Mouse (Mus musculus) lung, embryonic 15.5 days (tissue): Measurements from ENCODE around the gene Scamp4. TPM values are rescaled to one million over a fixed set of nuclear protein-coding genes. Genes with fewer than 3 reads are reported as not detected.

Source experiments
- ATAC-seq: fragments of 200-750 bp; cut with Nextera tagmentation; 2 replicates; pipeline ENCODE4 v1.8.0; 2017; ENCODE audit warnings: moderate number of reproducible peaks, borderline replicate concordance; ENCODE audit not compliant: low FRiP score, low TSS enrichment; ENCODE audit errors: extremely low read depth
- H3K27ac ChIP-seq: fragments of 300-500 bp; sonication (generic); 2 replicates; pipeline ENCODE4 v1.5.1; 2015; ENCODE audit warnings: moderate library complexity, mild to moderate bottlenecking, inconsistent platforms
- H3K27me3 ChIP-seq: fragments of 300-500 bp; sonication (generic); 2 replicates; pipeline ENCODE4 v1.6.1; 2015; ENCODE audit warnings: inconsistent platforms
- H3K36me3 ChIP-seq: fragments of 300-500 bp; sonication (generic); 2 replicates; pipeline ENCODE4 v1.6.1; 2015; ENCODE audit warnings: inconsistent platforms
- H3K4me1 ChIP-seq: fragments of 300-500 bp; sonication (generic); 2 replicates; pipeline ENCODE4 v1.6.1; 2015; ENCODE audit warnings: inconsistent platforms
- H3K4me2 ChIP-seq: fragments of 300-500 bp; sonication (generic); 2 replicates; pipeline ENCODE4 v1.6.1; 2015; ENCODE audit warnings: inconsistent platforms, mild to moderate bottlenecking, moderate library complexity
- H3K4me3 ChIP-seq: fragments of 300-500 bp; sonication (generic); 2 replicates; pipeline ENCODE4 v1.5.1; 2015; ENCODE audit warnings: mild to moderate bottlenecking, inconsistent platforms
- H3K9ac ChIP-seq: fragments of 300-500 bp; sonication (generic); 2 replicates; pipeline ENCODE4 v1.6.1; 2015; ENCODE audit warnings: inconsistent platforms
- H3K9me3 ChIP-seq: fragments of 300-500 bp; sonication (generic); 2 replicates; pipeline ENCODE4 v1.6.1; 2016; ENCODE audit warnings: inconsistent platforms
- WGBS: fragments of 180-500 bp; shearing (Covaris S2); methylation state at CpG from one replicate; pipeline ENCODE4 v1.1.7; 2015; 5-methylcytosine and 5-hydroxymethylcytosine counted together
- microRNA-seq: library from miRNA; unstranded; fragments of <30 nt; microRNA quantifications from one replicate; pipeline ENCODE4, GENCODE M21; 2016
- polyA plus RNA-seq: library from polyadenylated mRNA; unstranded; fragments of >200 nt; fragmentation: Nextera tagmentation; extraction: Ambion mirVana; gene quantifications from 2 replicates; pipeline ENCODE4 v1.2.1, GENCODE M21; 2015

Scamp4 gene
- polyA plus RNA-seq, 1 experiment from 2014 or later, result 84.8 TPM

GRCm38 (mm10) chr10:80659213-80659612 is 56.5 kb downstream of the Scamp4 start:
- peak overlapping the region; percentile 44 for H3K4me2 ChIP-seq
- H3K36me3 ChIP-seq, result no peaks in the 10 kb centered on the region
- WGBS, result 13% methylated on average over 10 of the region's 10 CpGs
- H3K27ac ChIP-seq, result peak overlapping the region; percentile 11; the same call in 1 of the 2 replicates
- H3K9me3 ChIP-seq, result no peaks in the 10 kb centered on the region
- H3K9ac ChIP-seq, result no peak overlapping the region
- peak overlapping the region; percentile 25 for H3K4me3 ChIP-seq
- ATAC-seq, result no peak
- H3K27me3 ChIP-seq, result no peaks in the 10 kb centered on the region
- peaks cover 44% of the 10 kb centered on the region for H3K4me1 ChIP-seq

- Histone ChIP-seq H3K4me1 (peaks cover 49% of the 10 kb centered on the region), H3K4me2 (no peak overlapping the region), H3K9ac (no peak overlapping the region; the same call in 1 of the 2 replicates), H3K36me3 (peaks cover 6% of the 10 kb centered on the region), H3K27ac (no peak overlapping the region), H3K4me3 (no peak overlapping the region), H3K27me3 (no peaks in the 10 kb centered on the region), H3K9me3 (no peaks in the 10 kb centered on the region)
- no peak for ATAC-seq
- WGBS, result 31% methylated on average over 5 of the region's 5 CpGs
These were observed 58.5 kb downstream of the Scamp4 start for GRCm38 (mm10) chr10:80661149-80661548.

- H3K9ac ChIP-seq, result no peak overlapping the region
- 22% methylated on average over 5 of the region's 5 CpGs for WGBS
- H3K4me3 ChIP-seq, result no peak overlapping the region
- no peaks in the 10 kb centered on the region for H3K9me3 ChIP-seq
- peaks cover 53% of the 10 kb centered on the region for H3K4me1 ChIP-seq
- H3K36me3 ChIP-seq, result peaks cover 31% of the 10 kb centered on the region
- ATAC-seq, result no peak
- no peaks in the 10 kb centered on the region for H3K27me3 ChIP-seq
- no peak overlapping the region for H3K4me2 ChIP-seq
- peak overlapping the region; percentile 81 for H3K27ac ChIP-seq
These were observed 61.0 kb downstream of the Scamp4 start for GRCm38 (mm10) chr10:80663485-80664196.

- Histone ChIP-seq H3K9ac (0 out of 2 replicates have a peak overlapping the region, but pooled peaks have one; percentile 17), H3K4me3 (0 out of 2 replicates have a peak overlapping the region, but pooled peaks have one; percentile 0), H3K36me3 (peaks cover 39% of the 10 kb centered on the region), H3K4me2 (peak overlapping the region; percentile 37), H3K4me1 (peaks cover 48% of the 10 kb centered on the region), H3K9me3 (no peaks in the 10 kb centered on the region), H3K27me3 (no peaks in the 10 kb centered on the region), H3K27ac (peak overlapping the region; percentile 81)
- ATAC-seq, result peak; percentile 71
- 11% methylated on average over 16 of the region's 16 CpGs for WGBS
These were observed 61.7 kb downstream of the Scamp4 start for GRCm38 (mm10) chr10:80664197-80665015.

- ATAC-seq, result peak; percentile 60; the same call in 1 of the 2 replicates
- no peak overlapping the region for H3K9ac ChIP-seq
- H3K4me1 ChIP-seq, result peaks cover 48% of the 10 kb centered on the region
- H3K27ac ChIP-seq, result peak overlapping the region; percentile 81
- H3K4me3 ChIP-seq, result 0 out of 2 replicates have a peak overlapping the region, but pooled peaks have one; percentile 0
- peaks cover 45% of the 10 kb centered on the region for H3K36me3 ChIP-seq
- H3K9me3 ChIP-seq, result no peaks in the 10 kb centered on the region
- H3K4me2 ChIP-seq, result peak overlapping the region; percentile 37
- 6% methylated on average over 10 of the region's 10 CpGs for WGBS
- no peaks in the 10 kb centered on the region for H3K27me3 ChIP-seq
These were observed 62.3 kb downstream of the Scamp4 start for GRCm38 (mm10) chr10:80665016-80665380.

Small RNA genes lying within 50 kb of the gene (microRNA-seq; reads per million reads assigned to microRNA genes)
- gene Mir6912, result not detected

Other genes starting within 250 kb of the Scamp4 start
- gene Plk5, start 246.4 kb upstream of the Scamp4 start, polyA plus RNA-seq, result 0.74 and 1.0 TPM in 2 replicates
- 7.9 and 9.6 TPM in 2 replicates for gene Mex3d, start 215.2 kb upstream of the Scamp4 start, polyA plus RNA-seq
- gene Mbd3, start 203.3 kb upstream of the Scamp4 start, polyA plus RNA-seq, result 276 and 277 TPM in 2 replicates
- 628 and 681 TPM in 2 replicates for gene Uqcr11, start 196.0 kb upstream of the Scamp4 start, polyA plus RNA-seq
- gene Tcf3, start 169.2 kb upstream of the Scamp4 start, polyA plus RNA-seq, result 122 and 126 TPM in 2 replicates
- not detected in 2 replicates for gene Onecut3, start 108.0 kb upstream of the Scamp4 start, polyA plus RNA-seq
- gene Atp8b3, start 63.7 kb upstream of the Scamp4 start, polyA plus RNA-seq, result 0.05 and 0.16 TPM in 2 replicates
- 25.0 and 25.8 TPM in 2 replicates for gene Rexo1, start 41.3 kb upstream of the Scamp4 start, polyA plus RNA-seq
- gene Klf16, start 25.6 kb upstream of the Scamp4 start, polyA plus RNA-seq, result 10.1 and 10.2 TPM in 2 replicates
- gene Abhd17a, start 12.5 kb upstream of the Scamp4 start, polyA plus RNA-seq, result 122 and 133 TPM in 2 replicates
- 9.1 TPM in 2 replicates for gene Adat3, start within 50 bp of the Scamp4 start, polyA plus RNA-seq
- 3.2 and 5.1 TPM in 2 replicates for gene Gm49322, start 3.1 kb downstream of the Scamp4 start, polyA plus RNA-seq
- 142 and 152 TPM in 2 replicates for gene Csnk1g2, start 20.0 kb downstream of the Scamp4 start, polyA plus RNA-seq
- 83.0 and 85.2 TPM in 2 replicates for gene Btbd2, start 54.2 kb downstream of the Scamp4 start, polyA plus RNA-seq
- gene Mknk2, start 75.2 kb downstream of the Scamp4 start, polyA plus RNA-seq, result 99.8 and 104 TPM in 2 replicates
- 44.5 and 44.7 TPM in 2 replicates for gene Mob3a, start 99.1 kb downstream of the Scamp4 start, polyA plus RNA-seq
- 19.8 and 23.0 TPM in 2 replicates for gene Izumo4, start 99.3 kb downstream of the Scamp4 start, polyA plus RNA-seq
- gene Ap3d1, start 139.4 kb downstream of the Scamp4 start, polyA plus RNA-seq, result 68.2 and 72.4 TPM in 2 replicates
- gene Dot1l, start 152.3 kb downstream of the Scamp4 start, polyA plus RNA-seq, result 15.5 and 18.3 TPM in 2 replicates
- gene Sf3a2, start 195.3 kb downstream of the Scamp4 start, polyA plus RNA-seq, result 60.1 and 64.7 TPM in 2 replicates
- gene Plekhj1, start 195.8 kb downstream of the Scamp4 start, polyA plus RNA-seq, result 116 and 118 TPM in 2 replicates
- 0.09 and 0.13 TPM in 2 replicates for gene Amh, start 202.4 kb downstream of the Scamp4 start, polyA plus RNA-seq
- 0.74 and 1.5 TPM in 2 replicates for gene Jsrp1, start 210.6 kb downstream of the Scamp4 start, polyA plus RNA-seq
- 1,965 and 1,985 TPM in 2 replicates for gene Oaz1, start 223.8 kb downstream of the Scamp4 start, polyA plus RNA-seq
- 0.05 and 0.31 TPM in 2 replicates for gene Lingo3, start 241.2 kb downstream of the Scamp4 start, polyA plus RNA-seq